Mouse (Mus musculus) kidney, postnatal 0 days (tissue): Measurements from ENCODE around the gene Ncoa7. TPM values are rescaled to one million over a fixed set of nuclear protein-coding genes. Genes with fewer than 3 reads are reported as not detected.

Experiments
- ATAC-seq: fragments of 200-750 bp; cut with Nextera tagmentation; replicated peaks from 2 replicates; pipeline ENCODE4 v1.8.0; 2017; ENCODE audit warnings: low read depth, moderate number of reproducible peaks, moderate TSS enrichment, moderate library complexity; ENCODE audit not compliant: low FRiP score
- DNase-seq: peaks from one replicate; pipeline ENCODE4 v3.0.0-alpha.2; 2016; ENCODE audit warnings: low spot score
- H3K27ac ChIP-seq: fragments of 300-500 bp; sonication (generic); 2 replicates; pipeline ENCODE4 v1.5.1; 2014; ENCODE audit warnings: mild to moderate bottlenecking
- H3K27me3 ChIP-seq: fragments of 300-500 bp; sonication (generic); 2 replicates; pipeline ENCODE4 v1.6.1; 2014; ENCODE audit warnings: low read length, mixed read lengths; ENCODE audit not compliant: insufficient read depth
- H3K36me3 ChIP-seq: fragments of 300-500 bp; sonication (generic); 2 replicates; pipeline ENCODE4 v1.6.1; 2014; ENCODE audit warnings: low read length, mixed read lengths; ENCODE audit not compliant: insufficient read depth
- H3K4me1 ChIP-seq: fragments of 300-500 bp; sonication (generic); replicated peaks from 2 replicates; pipeline ENCODE4 v1.6.1; 2014; ENCODE audit warnings: antibody characterized with exemption, low read length, mixed read lengths; ENCODE audit not compliant: insufficient read depth
- H3K4me2 ChIP-seq: fragments of 300-500 bp; sonication (generic); 2 replicates; pipeline ENCODE4 v1.6.1; 2014; ENCODE audit warnings: mild to moderate bottlenecking, low read length, moderate library complexity, mixed read lengths
- H3K4me3 ChIP-seq: fragments of 300-500 bp; sonication (generic); replicated peaks from 2 replicates; pipeline ENCODE4 v1.5.1; 2014; ENCODE audit warnings: low read depth, low read length
- H3K9ac ChIP-seq: fragments of 300-500 bp; sonication (generic); 2 replicates; pipeline ENCODE4 v1.6.1; 2014; ENCODE audit warnings: low read depth, low read length
- H3K9me3 ChIP-seq: fragments of 300-500 bp; sonication (generic); replicated peaks from 2 replicates; pipeline ENCODE4 v1.6.1; 2016; ENCODE audit warnings: low read length, inconsistent platforms, mixed read lengths
- CTCF ChIP-seq: IDR thresholded peaks from 2 replicates; pipeline ENCODE4 v1.5.1; 2016; ENCODE audit warnings: antibody characterized with exemption, low read depth, mild to moderate bottlenecking, moderate library complexity
- WGBS: fragments of 180-500 bp; shearing (Covaris S2); extraction: QIAGEN DNeasy Blood & Tissue Kit; methylation state at CpG from one replicate; pipeline ENCODE4 v1.1.7; 2014; 5-methylcytosine and 5-hydroxymethylcytosine counted together
- polyA plus RNA-seq: library from polyadenylated mRNA; unstranded; fragments of >200 nt; fragmentation: Nextera tagmentation; extraction: Ambion mirVana; gene quantifications from 2 replicates; pipeline ENCODE4 v1.2.1, GENCODE M21; 2015

The Ncoa7 gene
- polyA plus RNA-seq, 1 experiment from 2014 or later = 19.6 TPM

DNA sequence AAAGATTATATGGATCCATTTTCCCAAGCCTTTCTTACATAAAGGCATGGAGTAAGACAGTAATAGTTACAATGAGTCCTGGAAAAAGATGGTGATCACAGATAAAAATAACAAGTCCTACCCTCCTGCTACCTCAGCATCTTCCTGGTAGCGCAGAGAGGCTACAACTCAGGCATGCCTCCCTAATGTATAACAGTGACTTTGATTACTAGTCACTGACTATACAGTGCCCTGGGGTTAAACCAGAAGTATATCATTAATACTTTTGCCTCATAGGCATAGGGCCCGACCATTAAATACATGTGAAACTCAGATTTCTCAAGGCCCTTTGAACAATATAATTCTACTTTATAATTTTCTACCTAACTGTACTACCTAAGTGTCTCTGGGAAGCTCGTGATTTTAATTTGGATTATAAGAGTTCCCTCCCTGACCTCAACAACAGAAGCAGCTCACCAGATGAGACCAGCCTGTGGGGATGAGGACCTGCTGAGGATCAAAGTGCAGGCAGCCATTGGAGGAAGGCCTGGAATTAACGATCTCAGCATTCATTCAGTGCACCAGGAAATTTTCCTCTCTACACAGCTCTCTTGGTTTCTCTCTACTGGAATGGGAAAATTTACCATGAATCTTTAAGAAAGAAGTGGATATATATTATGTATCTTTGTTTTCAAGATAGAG is 40.7 kb downstream of the Ncoa7 start:
- Histone ChIP-seq H3K9ac (no peak overlapping the region), H3K4me3 (no peak overlapping the region), H3K4me2 (no peak overlapping the region), H3K9me3 (no peaks in the 10 kb centered on the region), H3K36me3 (0 out of 2 replicates have a peak, but pooled peaks cover 3% of the 10 kb centered on the region), H3K27ac (peak overlapping the region; percentile 33; the same call in 1 of the 2 replicates), H3K27me3 (no peaks in the 10 kb centered on the region), H3K4me1 (no peaks in the 10 kb centered on the region)
- peak; percentile 73 for ATAC-seq
- no peak for TF ChIP-seq CTCF
- WGBS = 69% methylated on average over 4 of the region's 4 CpGs
- DNase-seq = no peak

DNA sequence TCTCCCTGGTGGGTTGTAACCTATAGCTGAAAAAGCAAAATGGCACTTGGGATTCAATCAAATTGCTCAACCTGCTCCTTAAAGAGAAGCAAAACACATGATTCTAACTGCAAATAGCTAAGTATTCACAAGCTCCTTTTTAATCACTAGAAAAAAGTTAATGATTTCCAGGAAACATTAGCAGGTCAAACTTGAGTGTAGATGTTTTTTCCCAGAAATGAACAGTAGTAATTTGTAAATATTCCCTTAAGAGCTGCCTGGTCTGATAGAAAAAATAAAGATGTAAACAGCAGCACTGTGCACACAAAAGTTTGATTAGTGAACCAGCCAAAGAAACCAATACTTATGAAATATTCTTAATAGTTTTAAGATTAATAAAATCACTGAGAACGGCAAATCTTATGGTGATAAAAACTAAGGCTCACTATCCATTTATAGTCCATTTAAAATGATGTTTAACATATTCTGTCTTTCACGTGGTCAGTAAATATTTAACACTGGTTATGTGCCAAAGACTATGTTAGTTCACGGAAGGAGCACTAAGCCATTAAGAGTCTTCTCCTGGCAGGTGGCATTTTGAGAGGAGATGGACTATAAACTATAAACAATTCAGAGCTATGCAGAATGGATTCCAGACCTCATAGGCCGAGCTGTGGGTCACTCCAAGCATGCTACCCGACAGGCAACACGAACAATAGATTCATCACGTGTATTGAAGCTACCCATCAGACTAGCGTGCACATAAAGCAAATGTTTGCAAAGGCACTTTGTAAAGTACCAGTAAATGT is 43.6 kb downstream of the Ncoa7 start:
- no peaks in the 10 kb centered on the region for H3K4me1 ChIP-seq
- ATAC-seq (peak; percentile 65; the same call in 1 of the 2 replicates), DNase-seq (no peak)
- no peaks in the 10 kb centered on the region for H3K27me3 ChIP-seq
- no peak overlapping the region for H3K4me2 ChIP-seq
- no peak for TF ChIP-seq CTCF
- WGBS = 51% methylated on average over 8 of the region's 8 CpGs
- H3K9me3 ChIP-seq = no peaks in the 10 kb centered on the region
- H3K27ac ChIP-seq = peak overlapping the region; percentile 51
- no peaks in the 10 kb centered on the region for H3K36me3 ChIP-seq
- no peak overlapping the region for H3K4me3 ChIP-seq
- H3K9ac ChIP-seq = no peak overlapping the region

DNA sequence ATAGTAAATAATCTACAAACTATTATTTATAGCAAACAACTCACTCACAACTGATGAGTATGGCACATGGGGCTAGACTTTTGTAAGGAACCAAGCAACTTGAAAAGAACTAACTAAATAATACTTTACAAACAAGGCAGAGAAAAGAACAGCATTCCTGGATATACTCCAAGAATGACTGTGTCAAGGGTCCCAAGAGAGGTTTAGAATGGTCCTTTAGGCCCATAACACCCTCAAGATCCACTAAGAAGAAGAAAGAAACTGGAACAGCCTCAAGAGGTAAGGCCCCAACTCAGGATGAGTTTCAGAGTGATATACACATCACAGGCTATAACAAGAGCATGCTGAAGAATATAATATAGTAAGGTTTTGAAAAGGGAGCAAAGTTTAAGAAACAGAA is 47.1 kb downstream of the Ncoa7 start:
- H3K27ac ChIP-seq = no peak overlapping the region
- DNase-seq = no peak
- no peak for ATAC-seq
- no peak for TF ChIP-seq CTCF
- H3K36me3 ChIP-seq = no peaks in the 10 kb centered on the region
- H3K9ac ChIP-seq = no peak overlapping the region
- no peak overlapping the region for H3K4me2 ChIP-seq
- H3K4me3 ChIP-seq = no peak overlapping the region
- no peaks in the 10 kb centered on the region for H3K27me3 ChIP-seq
- H3K9me3 ChIP-seq = no peaks in the 10 kb centered on the region
- H3K4me1 ChIP-seq = no peaks in the 10 kb centered on the region

DNA sequence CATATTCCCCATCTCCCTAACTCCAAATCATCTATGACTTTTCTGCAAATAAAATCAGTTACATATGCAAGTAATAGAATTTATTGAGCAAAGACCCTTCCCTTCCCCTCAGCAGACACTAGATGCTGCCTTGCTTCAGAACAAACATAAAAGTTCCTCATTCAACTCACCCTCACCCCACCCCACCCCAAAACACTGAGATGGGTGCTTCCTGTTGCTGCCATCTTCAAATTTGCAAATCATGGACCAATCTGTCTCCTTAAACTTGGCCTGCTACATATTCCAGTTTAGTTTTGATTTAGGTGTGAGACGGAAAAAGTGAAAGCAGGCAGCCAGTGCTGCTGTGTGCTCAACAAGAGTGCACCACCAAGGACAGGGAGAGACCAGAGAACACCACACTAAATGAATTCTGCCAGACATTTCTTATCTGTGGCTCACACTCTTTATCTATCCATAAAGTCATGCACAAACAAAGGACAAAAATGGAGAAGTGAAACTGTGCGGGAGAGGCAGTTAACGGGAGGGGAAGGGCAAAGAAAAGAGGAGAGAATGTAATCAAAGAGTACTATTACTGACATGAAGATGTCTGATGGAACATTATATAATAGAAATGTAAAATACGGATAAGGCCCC is 48.2 kb downstream of the Ncoa7 start:
- H3K9me3 ChIP-seq = no peaks in the 10 kb centered on the region
- no peak overlapping the region for H3K9ac ChIP-seq
- no peak overlapping the region for H3K4me2 ChIP-seq
- ATAC-seq (no peak), DNase-seq (no peak)
- H3K27ac ChIP-seq = no peak overlapping the region
- H3K4me1 ChIP-seq = no peaks in the 10 kb centered on the region
- H3K4me3 ChIP-seq = no peak overlapping the region
- no peaks in the 10 kb centered on the region for H3K27me3 ChIP-seq
- 61% methylated on average over 4 of the region's 4 CpGs for WGBS
- TF ChIP-seq CTCF = no peak
- H3K36me3 ChIP-seq = no peaks in the 10 kb centered on the region

DNA sequence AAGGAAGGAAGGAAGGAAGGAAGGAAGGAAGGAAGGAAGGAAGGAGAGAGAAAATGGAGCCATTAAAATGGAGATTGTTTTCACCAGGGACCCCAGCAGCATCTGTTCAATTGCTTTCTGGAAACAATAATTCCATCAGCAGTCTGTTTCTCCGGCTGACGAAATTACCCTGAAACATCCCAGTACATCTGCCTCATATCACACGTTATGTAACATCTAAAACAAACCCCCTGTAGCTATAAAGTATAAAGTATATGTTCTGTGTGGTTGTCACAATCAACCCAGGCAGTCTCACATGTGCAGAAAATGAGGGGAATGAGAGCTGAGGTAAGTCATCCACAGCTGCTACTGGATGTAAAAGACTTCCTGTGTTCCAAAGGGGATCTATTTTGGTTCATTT is 49.0 kb downstream of the Ncoa7 start:
- TF ChIP-seq CTCF = no peak
- no peaks in the 10 kb centered on the region for H3K36me3 ChIP-seq
- H3K27me3 ChIP-seq = no peaks in the 10 kb centered on the region
- DNase-seq (no peak), ATAC-seq (no peak)
- no peak overlapping the region for H3K4me2 ChIP-seq
- no peak overlapping the region for H3K4me3 ChIP-seq
- H3K4me1 ChIP-seq = no peaks in the 10 kb centered on the region
- no peak overlapping the region for H3K9ac ChIP-seq
- 62% methylated on average over 3 of the region's 3 CpGs for WGBS
- no peaks in the 10 kb centered on the region for H3K9me3 ChIP-seq
- no peak overlapping the region for H3K27ac ChIP-seq

DNA sequence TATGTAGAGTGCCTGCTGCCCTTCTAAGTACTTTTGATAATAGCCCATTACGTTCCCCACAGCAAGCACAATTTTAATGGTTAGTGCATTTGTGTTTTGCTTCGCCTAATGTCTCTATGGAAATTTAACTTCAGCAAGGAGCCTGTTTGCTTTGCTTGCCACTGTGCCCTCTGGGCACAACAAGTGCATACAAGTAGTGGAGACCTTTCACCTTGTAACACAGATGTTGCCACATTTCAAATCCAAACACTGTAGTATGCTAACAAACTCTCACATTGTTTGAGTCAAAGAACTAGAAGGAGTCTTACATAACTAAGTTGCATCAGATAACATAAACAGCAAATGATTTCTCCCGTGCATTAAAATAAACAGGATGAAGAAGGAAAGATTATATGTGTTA is 50.6 kb downstream of the Ncoa7 start:
- Histone ChIP-seq H3K9me3 (no peaks in the 10 kb centered on the region), H3K27ac (no peak overlapping the region), H3K4me2 (no peak overlapping the region), H3K9ac (no peak overlapping the region), H3K4me3 (no peak overlapping the region), H3K27me3 (no peaks in the 10 kb centered on the region), H3K36me3 (no peaks in the 10 kb centered on the region), H3K4me1 (no peaks in the 10 kb centered on the region)
- WGBS = 77% methylated on average over 3 of the region's 3 CpGs
- TF ChIP-seq CTCF = no peak
- no peak for ATAC-seq
- DNase-seq = no peak
